Mouse (Mus musculus) lung, embryonic 14.5 days (tissue): Measurements from ENCODE around the gene Bco2. TPM values are rescaled to one million over a fixed set of nuclear protein-coding genes. Genes with fewer than 3 reads are reported as not detected.

Source experiments
- ATAC-seq: fragments of 200-750 bp; cut with Nextera tagmentation; 2 replicates; pipeline ENCODE4 v1.8.0; 2017; ENCODE audit warnings: mild to moderate bottlenecking, moderate TSS enrichment, moderate library complexity; ENCODE audit not compliant: insufficient read depth
- DNase-seq: peaks from one replicate; pipeline ENCODE4 v3.0.0-alpha.2; 2015
- H3K27ac ChIP-seq: fragments of 300-500 bp; sonication (generic); 2 replicates; pipeline ENCODE4 v1.5.1; 2014; ENCODE audit warnings: low read depth, mild to moderate bottlenecking, moderate library complexity
- H3K27me3 ChIP-seq: fragments of 300-500 bp; sonication (generic); 2 replicates; pipeline ENCODE4 v1.6.1; 2014; ENCODE audit warnings: low read length, control low read depth; ENCODE audit not compliant: insufficient read depth
- H3K36me3 ChIP-seq: fragments of 300-500 bp; sonication (generic); 2 replicates; pipeline ENCODE4 v1.6.1; 2014; ENCODE audit warnings: control low read depth; ENCODE audit not compliant: insufficient read depth
- H3K4me1 ChIP-seq: fragments of 300-500 bp; sonication (generic); 2 replicates; pipeline ENCODE4 v1.6.1; 2014; ENCODE audit warnings: antibody characterized with exemption, control low read depth; ENCODE audit not compliant: insufficient read depth
- H3K4me2 ChIP-seq: fragments of 300-500 bp; sonication (generic); 2 replicates; pipeline ENCODE4 v1.6.1; 2014; ENCODE audit warnings: mild to moderate bottlenecking
- H3K4me3 ChIP-seq: fragments of 300-500 bp; sonication (generic); 2 replicates; pipeline ENCODE4 v1.5.1; 2014; ENCODE audit warnings: low read depth, low read length
- H3K9ac ChIP-seq: fragments of 300-500 bp; sonication (generic); 2 replicates; pipeline ENCODE4 v1.6.1; 2014
- H3K9me3 ChIP-seq: fragments of 300-500 bp; sonication (generic); 2 replicates; pipeline ENCODE4 v1.6.1; 2016; ENCODE audit warnings: low read depth, low read length, control low read depth
- CTCF ChIP-seq: IDR thresholded peaks from 2 replicates; pipeline ENCODE4 v1.5.1; 2016; ENCODE audit warnings: antibody characterized with exemption, low read depth
- WGBS: fragments of 180-500 bp; shearing (Covaris S2); extraction: QIAGEN DNeasy Blood & Tissue Kit; methylation state at CpG from one replicate; pipeline ENCODE4 v1.1.7; 2014; 5-methylcytosine and 5-hydroxymethylcytosine counted together
- polyA plus RNA-seq: library from polyadenylated mRNA; unstranded; fragments of >200 nt; fragmentation: Nextera tagmentation; extraction: Ambion mirVana; gene quantifications from 2 replicates; pipeline ENCODE4 v1.2.1, GENCODE M21; 2014

Bco2 gene
- polyA plus RNA-seq, result 0.17 and 0.26 TPM in 2 replicates

DNA sequence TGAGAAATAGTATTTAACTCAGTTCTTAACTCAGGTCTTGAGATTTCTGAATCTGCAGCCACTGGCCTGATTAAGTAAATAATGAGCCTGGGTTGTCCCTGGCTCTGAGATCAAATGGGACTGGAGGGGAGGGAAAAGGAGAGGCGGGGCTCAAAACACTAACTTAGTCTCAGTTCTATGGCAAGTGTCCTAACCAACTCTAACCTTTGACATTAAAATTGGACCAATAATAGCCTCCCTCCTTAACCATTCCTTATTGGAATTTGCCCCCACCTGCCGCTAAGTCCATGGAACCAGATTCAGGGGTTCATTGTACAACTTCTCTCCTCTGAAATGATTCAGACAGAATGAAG is at the start of gene Bco2:
TSS of gene Bco2 (minus strand) at position 88 of the 353 bp plus-strand sequence.
- H3K9me3 ChIP-seq, result no peaks in the 10 kb centered on the region
- H3K27me3 ChIP-seq, result no peaks in the 10 kb centered on the region
- no peak for TF ChIP-seq CTCF
- H3K9ac ChIP-seq, result no peak within 1 kb of the TSS
- H3K27ac ChIP-seq, result no peak within 1 kb of the TSS
- H3K4me3 ChIP-seq, result no peak within 1 kb of the TSS
- 51% methylated on average over 2 of the region's 2 CpGs for WGBS
- no peaks in the 10 kb centered on the region for H3K36me3 ChIP-seq
- no peak for ATAC-seq
- no peaks in the 10 kb centered on the region for H3K4me1 ChIP-seq
- peak within 1 kb of the TSS; percentile 4; the same call in 1 of the 2 replicates for H3K4me2 ChIP-seq
- no peak for DNase-seq

- Histone ChIP-seq H3K4me1 (peaks cover 12% of the 10 kb centered on the region; the same call in 1 of the 2 replicates), H3K27ac (peak overlapping the region; percentile 65), H3K4me3 (peak overlapping the region; percentile 90), H3K36me3 (peaks cover 55% of the 10 kb centered on the region), H3K9me3 (no peaks in the 10 kb centered on the region), H3K4me2 (peak overlapping the region; percentile 88), H3K27me3 (no peaks in the 10 kb centered on the region), H3K9ac (peak overlapping the region; percentile 71)
- no peak for ATAC-seq
- under 1% methylated on average over 6 of the region's 6 CpGs for WGBS
- DNase-seq, result peak; percentile 1
- TF ChIP-seq CTCF, result no peak
These were observed 49.4 kb upstream of the Bco2 start for GRCm38 (mm10) chr9:50604338-50604737.

GRCm38 (mm10) chr9:50603998-50604324 is 49.0 kb upstream of the Bco2 start:
- Histone ChIP-seq H3K4me3 (peak overlapping the region; percentile 90), H3K4me1 (peaks cover 12% of the 10 kb centered on the region; the same call in 1 of the 2 replicates), H3K27me3 (no peaks in the 10 kb centered on the region), H3K9me3 (no peaks in the 10 kb centered on the region), H3K9ac (peak overlapping the region; percentile 71), H3K27ac (peak overlapping the region; percentile 65), H3K36me3 (peaks cover 56% of the 10 kb centered on the region), H3K4me2 (peak overlapping the region; percentile 88)
- peak; percentile 90 for ATAC-seq
- DNase-seq, result no peak
- TF ChIP-seq CTCF, result peak; percentile 52
- WGBS, result under 1% methylated on average over 24 of the region's 24 CpGs

DNA sequence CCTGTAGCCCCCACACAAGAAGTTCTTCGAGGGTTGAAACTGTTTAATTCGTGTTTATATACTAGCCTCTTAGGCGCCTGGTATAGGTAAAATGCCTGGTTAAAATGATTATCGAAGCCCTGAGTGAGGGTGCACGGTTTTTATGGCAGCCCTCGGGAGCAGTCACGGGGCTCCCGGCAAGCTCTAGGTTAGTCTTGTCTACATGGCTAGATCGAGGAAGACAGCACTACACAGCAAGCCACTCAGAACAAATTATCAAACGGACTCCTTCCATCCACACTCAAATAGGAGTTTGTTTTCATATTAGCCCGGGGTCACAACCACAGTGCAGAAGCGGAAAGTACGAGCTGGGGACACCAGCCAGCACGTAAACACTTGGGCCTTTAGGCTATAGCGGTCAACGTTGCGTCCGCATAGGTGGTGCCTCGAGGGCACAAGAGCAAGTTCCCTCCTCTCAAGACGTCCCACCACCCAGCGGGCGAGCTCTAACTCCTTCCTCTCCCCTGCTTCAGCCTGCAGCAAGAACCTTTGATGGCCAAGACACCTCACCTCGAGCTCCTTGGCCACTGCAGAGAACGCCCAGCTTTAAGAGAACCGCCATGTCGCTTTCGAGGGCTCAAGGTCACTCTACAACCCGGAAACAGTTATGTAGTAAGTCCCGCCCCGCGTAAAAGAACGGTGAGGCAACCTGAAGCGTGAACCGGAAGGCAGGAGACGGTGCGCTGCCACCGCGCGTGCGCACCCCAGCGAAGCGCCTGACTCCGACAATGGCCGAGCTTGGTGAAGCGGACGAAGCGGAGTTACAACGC is 48.4 kb upstream of the Bco2 start, which contains the start of the genes Sdhd and Timm8b:
TSS of gene Sdhd (minus strand) at position 624 of the 809 bp plus-strand sequence.
TSS of gene Timm8b (plus strand) at position 722 of the 809 bp plus-strand sequence.
- DNase-seq (peak; percentile 97), ATAC-seq (peak; percentile 98)
- peak within 1 kb of the TSS; percentile 88 for H3K4me2 ChIP-seq
- WGBS, result under 1% methylated on average over 48 of the region's 48 CpGs
- H3K27ac ChIP-seq, result peak within 1 kb of the TSS; percentile 73
- H3K36me3 ChIP-seq, result peaks cover 57% of the 10 kb centered on the region
- H3K9me3 ChIP-seq, result no peaks in the 10 kb centered on the region
- no peak for TF ChIP-seq CTCF
- peaks cover 12% of the 10 kb centered on the region; the same call in 1 of the 2 replicates for H3K4me1 ChIP-seq
- peak within 1 kb of the TSS; percentile 71 for H3K9ac ChIP-seq
- H3K4me3 ChIP-seq, result peak within 1 kb of the TSS; percentile 90
- H3K27me3 ChIP-seq, result no peaks in the 10 kb centered on the region

- H3K4me1 ChIP-seq, result peaks cover 12% of the 10 kb centered on the region; the same call in 1 of the 2 replicates
- no peaks in the 10 kb centered on the region for H3K9me3 ChIP-seq
- no peak for DNase-seq
- H3K4me3 ChIP-seq, result peak overlapping the region; percentile 90
- no peak for ATAC-seq
- H3K4me2 ChIP-seq, result peak overlapping the region; percentile 88
- H3K36me3 ChIP-seq, result peaks cover 56% of the 10 kb centered on the region
- H3K27ac ChIP-seq, result no peak overlapping the region
- no peaks in the 10 kb centered on the region for H3K27me3 ChIP-seq
- H3K9ac ChIP-seq, result peak overlapping the region; percentile 30; the same call in 1 of the 2 replicates
- 88% methylated on average over 7 of the region's 7 CpGs for WGBS
- no peak for TF ChIP-seq CTCF
These were observed 47.3 kb upstream of the Bco2 start for GRCm38 (mm10) chr9:50602055-50602845.

GRCm38 (mm10) chr9:50601536-50601935 is 46.6 kb upstream of the Bco2 start:
- Histone ChIP-seq H3K27me3 (no peaks in the 10 kb centered on the region), H3K4me2 (peak overlapping the region; percentile 88), H3K4me1 (peaks cover 12% of the 10 kb centered on the region; the same call in 1 of the 2 replicates), H3K36me3 (peaks cover 57% of the 10 kb centered on the region), H3K27ac (no peak overlapping the region), H3K9ac (no peak overlapping the region), H3K9me3 (no peaks in the 10 kb centered on the region), H3K4me3 (no peak overlapping the region)
- TF ChIP-seq CTCF, result no peak
- no peak for DNase-seq
- no peak for ATAC-seq
- WGBS, result 80% methylated on average over 6 of the region's 6 CpGs
